Mouse (Mus musculus) lung, postnatal 14 days (tissue): Measurements from ENCODE around the gene Prrg3.
"Not testable (repeated sequence)": the region's sequence is repeated elsewhere in the genome, so short reads cannot be mapped to it uniquely, and the experiment has no call there.

Experiments
- DNase-seq: peaks from one replicate; pipeline ENCODE4 v3.0.0; 2021

The Prrg3 gene

GRCm38 (mm10) chrX:71962073-71963051 is at the start of gene Prrg3:
Prrg3 (plus strand) TSS chrX:71962624.
- peak; percentile 65 for DNase-seq

- DNase-seq, result peak; percentile 57
Observed at GRCm38 (mm10) chrX:71946631-71947030, 15.8 kb upstream of the Prrg3 start.

GRCm38 (mm10) chrX:71958366-71958765 is 4.1 kb upstream of the Prrg3 start:
- no peak for DNase-seq

DNA sequence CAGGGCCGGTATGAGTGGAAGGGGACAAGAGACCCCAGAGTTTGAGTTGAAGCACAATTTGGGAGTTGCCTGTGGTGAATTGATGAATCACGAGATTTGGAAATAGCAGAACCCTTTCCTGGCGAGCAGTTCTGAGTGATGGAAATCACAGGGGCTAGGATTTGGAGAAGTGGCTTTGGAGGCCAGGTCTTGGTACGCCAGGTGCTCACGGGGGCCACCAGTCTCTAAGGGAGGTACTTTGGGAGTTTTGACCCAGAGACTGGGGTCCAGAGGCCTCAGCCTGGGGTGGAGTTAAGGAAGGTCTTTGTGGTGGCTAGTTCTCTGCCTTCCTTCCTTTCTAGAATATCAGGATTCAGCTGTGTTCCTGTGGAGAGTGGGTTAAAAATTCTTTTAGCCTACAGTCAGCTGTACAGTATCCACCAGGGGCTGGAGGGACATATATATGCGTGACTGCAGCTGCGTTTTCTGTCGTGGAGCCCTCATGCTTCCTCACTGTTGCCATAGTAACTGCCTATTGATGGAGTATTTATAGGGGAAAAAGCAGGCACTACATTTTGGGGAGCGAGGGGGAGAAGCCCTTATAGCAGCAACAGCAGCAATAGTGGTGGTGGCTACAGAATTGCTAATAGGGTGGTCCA is 970 bp downstream of the Prrg3 start:
- no peak for DNase-seq

DNA sequence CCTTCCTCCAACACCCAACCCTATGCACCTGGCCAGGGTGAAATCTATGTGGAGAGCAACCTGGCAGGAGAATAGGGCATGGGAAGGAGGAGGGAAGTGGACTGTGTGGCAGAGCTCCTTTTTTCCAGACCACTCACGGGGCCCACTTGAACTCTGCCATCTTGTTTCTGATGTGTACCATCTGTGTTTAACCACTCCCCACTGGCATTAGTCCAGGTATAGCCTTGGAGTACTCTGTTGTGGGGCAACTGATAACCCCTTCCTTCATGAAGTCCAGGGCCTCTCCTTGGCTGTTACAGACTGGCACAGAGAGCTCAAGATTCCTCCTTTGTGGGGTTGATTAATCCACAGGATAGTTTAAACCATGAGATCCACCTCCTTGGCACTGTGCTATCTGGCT is 5.8 kb downstream of the Prrg3 start:
- DNase-seq, result no peak

- DNase-seq, result no peak
Observed at GRCm38 (mm10) chrX:71968816-71969215, 6.4 kb downstream of the Prrg3 start.

DNA sequence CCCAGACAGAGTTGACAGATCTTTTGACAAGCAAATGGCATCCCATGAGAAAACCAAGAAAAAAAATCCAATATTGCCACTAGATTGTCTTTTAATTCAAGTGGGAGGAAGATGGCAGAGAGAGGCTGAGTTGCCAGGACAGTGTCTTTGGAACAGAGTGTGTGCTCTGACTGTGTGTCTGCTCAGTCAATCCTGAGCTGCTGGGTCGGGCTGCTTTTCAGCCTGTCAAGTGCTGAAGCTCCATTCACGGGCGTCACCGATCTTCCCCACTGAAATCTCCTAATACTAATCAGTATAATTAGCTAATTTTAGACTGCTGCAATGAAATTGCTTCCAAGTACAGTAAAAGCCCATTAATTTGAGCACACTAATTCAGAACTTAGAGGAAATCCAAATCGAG is 8.9 kb downstream of the Prrg3 start:
- DNase-seq, result no peak

GRCm38 (mm10) chrX:71972686-71973085 is 10.3 kb downstream of the Prrg3 start, which contains the start of gene Fate1:
Fate1 (plus strand) TSS chrX:71972986.
- no peak for DNase-seq

DNA sequence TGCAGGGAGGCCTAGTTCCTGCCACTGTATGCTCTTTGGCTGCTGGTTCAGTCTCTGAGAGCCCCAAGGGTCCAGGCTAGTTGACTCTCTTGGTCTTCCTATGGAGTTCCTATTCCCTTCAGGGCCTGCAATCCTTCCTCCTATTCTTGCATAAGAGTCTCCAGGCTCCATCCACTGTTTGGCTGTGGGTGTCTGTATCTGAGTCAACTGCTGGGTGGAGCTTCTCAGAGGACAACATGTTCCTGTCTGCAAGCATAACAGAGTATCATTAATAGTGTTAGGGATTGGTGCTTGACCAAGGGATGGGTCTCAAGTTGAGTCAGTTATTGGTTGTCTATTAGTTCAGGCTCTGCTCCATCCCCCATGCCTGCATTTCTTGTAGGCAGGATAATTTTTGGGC is 15.3 kb downstream of the Prrg3 start:
- DNase-seq, result not testable (repeated sequence)

GRCm38 (mm10) chrX:71980443-71980842 is 18.0 kb downstream of the Prrg3 start:
- DNase-seq, result no peak

- DNase-seq, result no peak
Observed at GRCm38 (mm10) chrX:71981322-71981721, 18.9 kb downstream of the Prrg3 start.

DNA sequence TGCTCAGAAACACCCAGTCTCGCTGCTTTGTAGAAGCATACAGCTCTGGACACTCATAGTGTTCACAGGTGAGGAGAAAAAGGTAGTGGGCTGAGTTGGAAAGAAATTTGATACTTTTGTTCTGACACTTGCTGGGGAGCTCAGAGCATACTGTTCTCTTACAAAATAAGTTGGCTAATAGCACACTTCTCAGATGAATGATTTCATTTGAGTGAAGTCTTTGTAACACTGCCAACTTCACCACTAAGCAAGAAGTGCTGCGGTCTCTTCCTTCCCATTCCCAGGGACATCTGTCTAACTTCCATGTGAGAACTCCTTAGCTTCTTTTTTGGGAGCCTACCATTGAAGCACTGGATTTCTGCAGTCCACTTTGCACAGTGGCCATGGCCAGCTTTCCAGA is 20.8 kb downstream of the Prrg3 start:
- no peak for DNase-seq

- DNase-seq, result peak; percentile 57
Observed at GRCm38 (mm10) chrX:71983775-71984174, 21.4 kb downstream of the Prrg3 start.

DNA sequence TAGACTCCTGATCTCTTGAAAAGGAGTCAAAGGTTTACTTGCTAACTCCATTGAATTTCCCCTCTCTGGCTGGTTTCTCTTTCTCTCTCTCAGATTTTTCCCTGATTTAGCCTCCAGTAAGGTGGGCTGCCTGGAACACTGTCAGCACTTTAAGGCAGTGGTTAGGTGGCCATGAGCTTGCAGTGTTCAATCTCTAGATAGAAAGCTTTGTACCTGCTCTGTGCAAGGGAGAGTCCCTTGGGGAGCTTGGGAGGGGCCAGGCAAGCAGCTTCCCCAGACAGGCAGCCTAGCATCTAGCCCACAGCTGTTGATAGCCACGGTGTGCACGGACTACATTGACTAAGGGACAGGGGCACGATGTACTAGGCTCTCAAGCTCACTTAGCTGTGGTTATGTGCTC is 29.1 kb downstream of the Prrg3 start, which contains the start of gene Cnga2:
TSS of gene Cnga2 (plus strand) at position 301 of the 400 bp plus-strand sequence.
- no peak for DNase-seq

DNA sequence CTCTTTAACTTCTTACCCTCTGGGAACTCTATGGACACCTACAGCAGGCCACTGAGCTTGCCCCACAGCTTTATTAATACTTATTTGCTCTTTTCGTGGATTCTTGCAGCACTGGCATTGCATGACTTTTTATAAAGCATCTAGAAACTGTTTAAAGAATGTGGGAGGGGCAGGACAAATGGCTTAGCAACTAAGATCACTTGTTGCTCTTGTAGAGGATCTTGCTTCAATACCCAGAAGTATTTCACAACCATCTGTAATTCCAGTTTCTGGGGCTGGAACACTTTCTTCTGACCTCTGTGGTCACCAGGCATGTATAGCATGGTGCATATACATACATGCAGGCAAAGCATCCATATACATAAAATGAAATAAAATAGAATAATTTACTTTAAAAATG is 33.5 kb downstream of the Prrg3 start:
- no peak for DNase-seq

- DNase-seq, result no peak
Observed at GRCm38 (mm10) chrX:72009930-72010329, 47.5 kb downstream of the Prrg3 start.

- peak; percentile 42 for DNase-seq
Observed at GRCm38 (mm10) chrX:72012236-72012635, 49.8 kb downstream of the Prrg3 start.

DNA sequence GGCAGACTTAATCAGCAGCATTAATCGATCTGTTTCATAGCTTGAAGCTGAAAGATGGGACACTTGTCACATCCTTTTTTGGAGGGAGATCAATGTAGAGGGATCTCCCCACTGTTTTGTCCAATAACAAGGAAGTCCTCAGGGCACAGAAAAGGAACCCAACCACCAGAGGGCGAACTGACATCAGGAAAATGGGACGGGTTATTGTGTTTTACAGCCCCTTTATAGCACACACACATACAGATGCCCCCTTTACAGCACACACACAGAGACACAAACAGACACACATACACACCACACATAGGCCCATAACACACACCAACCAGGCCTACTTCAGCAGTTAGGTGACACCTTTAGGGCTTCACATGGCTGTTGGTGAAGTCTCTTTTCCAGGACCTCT is 50.4 kb downstream of the Prrg3 start:
- peak; percentile 68 for DNase-seq

DNA sequence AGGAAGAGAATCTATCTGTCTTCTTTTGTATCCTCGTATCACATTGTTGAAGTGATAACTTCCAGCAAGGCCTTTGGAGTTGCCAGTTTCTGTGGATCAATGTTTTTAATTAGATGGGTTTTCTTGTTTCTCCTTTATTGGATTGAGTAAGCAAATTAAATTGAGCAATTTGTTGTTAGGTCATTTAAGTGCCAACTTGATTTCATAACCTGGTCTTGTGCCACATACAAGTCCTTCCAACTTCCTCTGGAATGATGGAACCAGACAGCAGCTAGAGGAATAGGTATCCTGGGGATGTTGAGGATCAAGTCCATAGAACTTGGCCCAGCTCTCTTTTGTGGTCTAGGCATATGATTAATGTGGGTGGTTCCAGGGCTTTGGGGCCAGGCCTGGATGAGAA is 59.8 kb downstream of the Prrg3 start:
- no peak for DNase-seq
